Mouse (Mus musculus) stomach, postnatal 0 days (tissue): ENCODE measurements around the gene Runx2.

ENCODE experiments used
- CTCF ChIP-seq: IDR thresholded peaks from 2 replicates; pipeline ENCODE4 v1.5.1; 2016; ENCODE audit warnings: antibody characterized with exemption, low read depth, mild to moderate bottlenecking, moderate library complexity
- EP300 ChIP-seq: optimal IDR thresholded peaks from 2 replicates; pipeline ENCODE3; 2016; ENCODE audit warnings: antibody characterized with exemption

DNA sequence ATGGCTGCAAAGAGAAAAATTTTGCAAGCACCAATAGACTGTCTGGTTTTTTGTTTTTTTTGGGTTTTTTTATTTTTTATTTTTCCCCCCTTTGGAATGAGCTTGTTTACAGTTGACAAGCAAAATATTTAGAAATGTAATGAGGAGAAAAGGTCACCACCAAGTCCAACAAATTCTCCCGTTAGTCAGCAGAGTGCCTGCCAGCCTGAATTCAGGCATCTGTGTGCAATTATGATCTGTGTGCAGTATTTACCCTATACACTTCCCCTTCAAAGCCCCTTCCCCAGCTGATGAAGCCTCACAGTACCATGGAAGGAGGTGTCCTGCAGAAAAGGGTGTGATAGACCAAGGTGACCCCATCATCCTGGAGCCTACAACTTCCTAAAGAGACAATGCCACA, 290.5 kb downstream of the Runx2 start:
- TF ChIP-seq CTCF (no peak), EP300 (no peak)
